Mouse (Mus musculus): ENCODE measurements at regions not wholly inside any gene's neighbourhood (a gene's known extent, or its start where the extent isn't known, plus 50 kb on each side); places are given as distances from the start of the nearest gene placed in this dataset.

GRCm38 (mm10) chr16:44655306-44655705, 68.8 kb upstream of the Nepro start:
- WGBS = 75% methylated on average over 3 of the region's 3 CpGs
- Histone ChIP-seq H3K27me3 (no peaks in the 10 kb centered on the region), H3K4me3 (no peak overlapping the region), H3K36me3 (no peaks in the 10 kb centered on the region), H3K27ac (replicated peaks) (no peak overlapping the region), H3K9ac (no peak overlapping the region), H3K9me3 (peaks cover 6% of the 10 kb centered on the region; the same call in 1 of the 2 replicates), H3K4me2 (no peak overlapping the region), H3K4me1 (replicated peaks) (peaks cover 3% of the 10 kb centered on the region; the same call in 1 of the 2 replicates)
- no peak for ATAC-seq (ENCODE audit: low read depth)

GRCm38 (mm10) chr16:44648547-44649223, 75.4 kb upstream of the Nepro start:
- peaks cover 5% of the 10 kb centered on the region; the same call in 1 of the 2 replicates for H3K4me1 ChIP-seq (replicated peaks)
- no peak overlapping the region for H3K4me2 ChIP-seq
- 85% methylated on average over 2 of the region's 2 CpGs for WGBS
- H3K27ac ChIP-seq (replicated peaks) = no peak overlapping the region
- ATAC-seq (ENCODE audit: low read depth) = no peak
- no peak overlapping the region for H3K9ac ChIP-seq
- no peak overlapping the region for H3K4me3 ChIP-seq
- H3K36me3 ChIP-seq = no peaks in the 10 kb centered on the region
- H3K27me3 ChIP-seq = no peaks in the 10 kb centered on the region
- peaks cover 6% of the 10 kb centered on the region; the same call in 1 of the 2 replicates for H3K9me3 ChIP-seq

GRCm38 (mm10) chr16:44643992-44644391, 80.1 kb upstream of the Nepro start:
- H3K9ac ChIP-seq = no peak overlapping the region
- H3K4me2 ChIP-seq = no peak overlapping the region
- no peak overlapping the region for H3K4me3 ChIP-seq
- H3K36me3 ChIP-seq = no peaks in the 10 kb centered on the region
- WGBS = 12% methylated on average over 4 of the region's 4 CpGs
- H3K27ac ChIP-seq (replicated peaks) = no peak overlapping the region; the same call in 1 of the 2 replicates
- no peaks in the 10 kb centered on the region for H3K9me3 ChIP-seq
- 0 out of 2 replicates have a peak, but pooled peaks have one; percentile 32 for ATAC-seq (ENCODE audit: low read depth)
- no peaks in the 10 kb centered on the region for H3K27me3 ChIP-seq
- peaks cover 5% of the 10 kb centered on the region; the same call in 1 of the 2 replicates for H3K4me1 ChIP-seq (replicated peaks)

- peaks cover 16% of the 10 kb centered on the region for H3K4me1 ChIP-seq (replicated peaks)
- no peak overlapping the region for H3K4me3 ChIP-seq
- H3K27ac ChIP-seq (replicated peaks) = no peak overlapping the region
- H3K4me2 ChIP-seq = no peak overlapping the region
- H3K36me3 ChIP-seq = no peaks in the 10 kb centered on the region
- 84% methylated on average over 3 of the region's 3 CpGs for WGBS
- no peak overlapping the region for H3K9ac ChIP-seq
- no peaks in the 10 kb centered on the region for H3K9me3 ChIP-seq
- ATAC-seq (ENCODE audit: low read depth) = no peak
- H3K27me3 ChIP-seq = no peaks in the 10 kb centered on the region
These were observed 78.4 kb upstream of the Boc start for GRCm38 (mm10) chr16:44637100-44637499.

- no peak overlapping the region for H3K4me3 ChIP-seq
- H3K4me2 ChIP-seq = no peak overlapping the region
- no peak for ATAC-seq (ENCODE audit: low read depth)
- no peak overlapping the region for H3K9ac ChIP-seq
- H3K36me3 ChIP-seq = no peaks in the 10 kb centered on the region
- no peaks in the 10 kb centered on the region for H3K27me3 ChIP-seq
- peaks cover 42% of the 10 kb centered on the region for H3K4me1 ChIP-seq (replicated peaks)
- H3K9me3 ChIP-seq = no peaks in the 10 kb centered on the region
- 93% methylated on average over 4 of the region's 4 CpGs for WGBS
- H3K27ac ChIP-seq (replicated peaks) = no peak overlapping the region
These were observed 75.8 kb upstream of the Boc start for GRCm38 (mm10) chr16:44634486-44634885.

- H3K27ac ChIP-seq (replicated peaks) = peak overlapping the region; percentile 74
- H3K9me3 ChIP-seq = no peaks in the 10 kb centered on the region
- 0 out of 2 replicates have a peak, but pooled peaks have one; percentile 21 for ATAC-seq (ENCODE audit: low read depth)
- H3K36me3 ChIP-seq = no peaks in the 10 kb centered on the region
- no peak overlapping the region for H3K4me3 ChIP-seq
- H3K9ac ChIP-seq = no peak overlapping the region
- H3K27me3 ChIP-seq = no peaks in the 10 kb centered on the region
- peaks cover 44% of the 10 kb centered on the region for H3K4me1 ChIP-seq (replicated peaks)
- H3K4me2 ChIP-seq = peak overlapping the region; percentile 3; the same call in 1 of the 2 replicates
- 56% methylated on average over 9 of the region's 9 CpGs for WGBS
These were observed 74.5 kb upstream of the Boc start for GRCm38 (mm10) chr16:44633059-44633667.

- Histone ChIP-seq H3K4me2 (peak overlapping the region; percentile 18; the same call in 1 of the 2 replicates), H3K9me3 (no peaks in the 10 kb centered on the region), H3K4me3 (no peak overlapping the region), H3K27ac (replicated peaks) (peak overlapping the region; percentile 74), H3K9ac (0 out of 2 replicates have a peak overlapping the region, but pooled peaks have one; percentile 12), H3K36me3 (no peaks in the 10 kb centered on the region), H3K27me3 (no peaks in the 10 kb centered on the region), H3K4me1 (replicated peaks) (peaks cover 44% of the 10 kb centered on the region)
- ATAC-seq (ENCODE audit: low read depth) = peak; percentile 78
- WGBS = 27% methylated on average over 9 of the region's 9 CpGs
These were observed 73.8 kb upstream of the Boc start for GRCm38 (mm10) chr16:44632330-44633058.

GRCm38 (mm10) chr16:44631357-44632053, 72.8 kb upstream of the Boc start:
- Histone ChIP-seq H3K36me3 (no peaks in the 10 kb centered on the region), H3K4me3 (no peak overlapping the region), H3K9ac (no peak overlapping the region), H3K27me3 (no peaks in the 10 kb centered on the region), H3K27ac (replicated peaks) (peak overlapping the region; percentile 74), H3K4me1 (replicated peaks) (peaks cover 44% of the 10 kb centered on the region), H3K4me2 (no peak overlapping the region), H3K9me3 (no peaks in the 10 kb centered on the region)
- WGBS = 83% methylated on average over 4 of the region's 4 CpGs
- ATAC-seq (ENCODE audit: low read depth) = no peak

- no peak overlapping the region for H3K27ac ChIP-seq (replicated peaks)
- ATAC-seq (ENCODE audit: low read depth) = no peak
- 36% methylated on average over 9 of the region's 9 CpGs for WGBS
- peaks cover 45% of the 10 kb centered on the region for H3K4me1 ChIP-seq (replicated peaks)
- no peak overlapping the region for H3K4me2 ChIP-seq
- no peaks in the 10 kb centered on the region for H3K27me3 ChIP-seq
- no peak overlapping the region for H3K9ac ChIP-seq
- no peak overlapping the region for H3K4me3 ChIP-seq
- no peaks in the 10 kb centered on the region for H3K36me3 ChIP-seq
- H3K9me3 ChIP-seq = no peaks in the 10 kb centered on the region
These were observed 72.2 kb upstream of the Boc start for GRCm38 (mm10) chr16:44630861-44631260.

GRCm38 (mm10) chr16:44630426-44630825, 71.7 kb upstream of the Boc start:
- ATAC-seq (ENCODE audit: low read depth) = no peak
- H3K36me3 ChIP-seq = no peaks in the 10 kb centered on the region
- no peak overlapping the region for H3K9ac ChIP-seq
- H3K4me1 ChIP-seq (replicated peaks) = peaks cover 49% of the 10 kb centered on the region
- no peaks in the 10 kb centered on the region for H3K9me3 ChIP-seq
- WGBS = 26% methylated on average over 9 of the region's 9 CpGs
- no peak overlapping the region for H3K4me3 ChIP-seq
- H3K27me3 ChIP-seq = no peaks in the 10 kb centered on the region
- no peak overlapping the region for H3K4me2 ChIP-seq
- no peak overlapping the region for H3K27ac ChIP-seq (replicated peaks)

- no peak overlapping the region for H3K9ac ChIP-seq
- H3K4me1 ChIP-seq (replicated peaks) = peaks cover 53% of the 10 kb centered on the region
- WGBS = 36% methylated on average over 8 of the region's 8 CpGs
- H3K27me3 ChIP-seq = no peaks in the 10 kb centered on the region
- no peak overlapping the region for H3K27ac ChIP-seq (replicated peaks)
- H3K36me3 ChIP-seq = no peaks in the 10 kb centered on the region
- ATAC-seq (ENCODE audit: low read depth) = no peak
- H3K9me3 ChIP-seq = no peaks in the 10 kb centered on the region
- no peak overlapping the region for H3K4me2 ChIP-seq
- H3K4me3 ChIP-seq = no peak overlapping the region
These were observed 70.9 kb upstream of the Boc start for GRCm38 (mm10) chr16:44629296-44630275.
